Mouse (Mus musculus) thymus, adult 2 months (tissue): ENCODE measurements around the gene Rps3.

Experiments used
- CTCF ChIP-seq: fragments of 200-500 bp; IDR thresholded peaks from 2 replicates; pipeline ENCODE4 v1.5.1; 2012; ENCODE audit warnings: mild to moderate bottlenecking, control low read depth, low read length, moderate library complexity, borderline replicate concordance; ENCODE audit not compliant: control insufficient read depth, poor library complexity, insufficient read depth; ENCODE audit errors: extremely low read depth
- POLR2A ChIP-seq: fragments of 200-500 bp; IDR thresholded peaks from 2 replicates; pipeline ENCODE4 v1.6.1; 2012; ENCODE audit warnings: mild to moderate bottlenecking, low read length, control low read depth, moderate library complexity; ENCODE audit not compliant: control insufficient read depth, poor library complexity, insufficient read depth; ENCODE audit errors: extremely low read depth

DNA sequence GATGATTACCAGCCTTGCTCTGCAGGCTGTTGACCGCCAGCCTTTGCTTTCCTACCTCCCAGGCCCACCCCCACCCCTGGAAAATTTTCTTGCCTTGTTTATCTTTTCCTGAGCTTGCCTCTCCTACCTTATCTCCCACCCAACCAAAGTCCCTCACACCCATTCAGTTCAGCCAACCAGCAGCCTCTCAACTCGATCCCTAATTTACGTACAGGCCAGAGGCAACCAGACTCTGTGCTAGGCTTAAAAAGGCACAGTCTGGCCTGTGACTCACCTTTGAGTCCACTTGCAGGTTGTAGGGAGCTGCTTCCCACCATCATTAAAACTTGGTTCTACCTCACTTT, 33.2 kb upstream of the Rps3 start:
- no peak for TF ChIP-seq CTCF
- no peak for TF ChIP-seq POLR2A
